Mouse (Mus musculus) heart, postnatal 0 days (tissue): ENCODE data around the gene Tpk1.

Source experiments
- CTCF ChIP-seq: IDR thresholded peaks from 2 replicates; pipeline ENCODE4 v1.5.1; 2016; ENCODE audit warnings: antibody characterized with exemption, control low read depth, low read depth
- EP300 ChIP-seq: IDR thresholded peaks from 2 replicates; pipeline ENCODE4 v1.6.1; 2016; ENCODE audit warnings: antibody characterized with exemption, low read depth

DNA sequence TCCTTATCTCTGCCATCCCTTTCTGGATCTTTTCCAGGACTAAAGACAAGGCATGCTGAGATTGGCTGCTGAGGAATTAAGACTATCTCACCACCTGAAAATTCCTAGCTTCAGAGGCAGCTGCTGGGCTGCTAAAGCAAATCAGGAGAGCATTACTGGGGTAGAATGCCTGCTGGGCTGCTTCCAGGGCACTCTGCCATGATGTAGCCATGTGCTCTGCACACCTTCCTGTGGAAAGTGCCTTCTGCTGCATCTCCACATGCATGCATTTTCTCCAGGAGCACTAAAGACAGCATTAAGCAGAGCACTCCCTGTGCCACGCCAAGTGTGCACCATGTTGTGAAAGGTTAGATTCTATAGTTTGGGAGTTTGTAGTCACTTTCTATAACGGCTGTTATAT lies 16.6 kb downstream of the Tpk1 start:
- no peak for TF ChIP-seq CTCF
- no peak for TF ChIP-seq EP300
